Comparison of ENCODE assay signal across 24 mouse cellular contexts in the genomic region with DNA sequence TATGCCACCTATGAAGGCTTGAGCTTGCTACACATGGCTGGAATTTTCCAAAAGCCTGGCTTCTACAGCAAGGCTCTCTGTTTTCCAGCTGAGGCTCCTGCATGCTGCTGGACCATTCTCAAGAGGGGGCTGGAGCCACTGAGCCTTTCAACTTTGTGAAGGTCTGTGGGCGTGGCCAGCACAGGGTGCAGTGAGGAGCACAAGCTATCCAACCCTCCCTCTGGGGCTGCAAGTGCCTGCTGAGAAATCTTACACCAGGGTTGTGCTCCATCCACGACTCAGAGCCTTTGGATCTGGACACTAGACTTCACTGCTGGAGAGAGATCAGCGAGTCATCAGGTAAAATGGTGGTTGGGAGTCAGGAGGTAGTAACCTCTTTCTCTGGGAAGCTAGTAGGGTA. TPM values are rescaled to one million over a fixed set of nuclear protein-coding genes. Genes with fewer than 3 reads are reported as not detected.
DNase-seq lines count a peak whose midpoint lies in the region; ATAC-seq lines count a peak whose summit lies in the region.
"Had no signal": no experiment of that assay in that cellular context is flagged by ENCODE, and none has a peak within 500 bp of the region (broad histone marks: within the 10 kb centered on the region; RNA-seq: fewer than 3 reads in every experiment).

A gene (plus strand): TSS at position 218 of the 400 bp plus-strand sequence.

- H3K27me3 ChIP-seq in kidney, embryonic 15.5 days, result no peaks in the 10 kb centered on the region
- H3K27me3 ChIP-seq: hindbrain, embryonic 15.5 days; intestine, embryonic 15.5 days had no signal

- 33% methylated on average over 3 of the region's 3 CpGs for WGBS in kidney, embryonic 15.5 days

- H3K9ac ChIP-seq in kidney, embryonic 15.5 days, result no peak within 1 kb of the TSS
- H3K9ac ChIP-seq: hindbrain, embryonic 15.5 days; intestine, embryonic 15.5 days; liver, embryonic 14.5 days had no signal

- H3K27ac ChIP-seq in kidney, embryonic 15.5 days, result no peak within 1 kb of the TSS
- H3K27ac ChIP-seq: hindbrain, embryonic 15.5 days; intestine, embryonic 15.5 days; layer of hippocampus, adult 2 months; liver, embryonic 14.5 days had no signal

- ATAC-seq in kidney, embryonic 15.5 days (replicated peaks; ENCODE audit: low FRiP score), result peak; percentile 67
- no peak for ATAC-seq in cerebellum, adult (ENCODE audit: insufficient number of reproducible peaks, low FRiP score, low TSS enrichment)
- ATAC-seq: intestine, embryonic 15.5 days; lung, postnatal 0 days had no signal

- H3K4me2 ChIP-seq in kidney, embryonic 15.5 days, result no peak within 1 kb of the TSS
- H3K4me2 ChIP-seq: hindbrain, embryonic 15.5 days; intestine, embryonic 15.5 days had no signal

- no peak within 1 kb of the TSS for H3K4me3 ChIP-seq in kidney, embryonic 15.5 days (replicated peaks)
- H3K4me3 ChIP-seq: hindbrain, embryonic 15.5 days; intestine, embryonic 15.5 days; layer of hippocampus, adult 2 months had no signal

- H3K4me1 ChIP-seq in kidney, embryonic 15.5 days, result no peaks in the 10 kb centered on the region
- H3K4me1 ChIP-seq: hindbrain, embryonic 15.5 days; intestine, embryonic 15.5 days had no signal

- no peaks in the 10 kb centered on the region for H3K9me3 ChIP-seq in kidney, embryonic 15.5 days (replicated peaks)
- H3K9me3 ChIP-seq: hindbrain, embryonic 15.5 days; intestine, embryonic 15.5 days had no signal

- DNase-seq in kidney, postnatal 25 days, result no peak
- peak; percentile 2 for DNase-seq in 3T3-L1 (ENCODE audit: low read depth, low spot score)
- peak; percentile 5 for DNase-seq in ES-CJ7 (ENCODE audit: low read depth, low spot score)
- DNase-seq in adrenal gland, postnatal 25 days, result peak; percentile 26
- no peak for DNase-seq in heart, postnatal 4 days
- DNase-seq: cerebellum, adult 9-10 months; gastrocnemius, postnatal 10 days; heart, adult 11 months; heart, postnatal 36 days; kidney, adult 9 months; thymus, postnatal 14 days had no signal

- H3K36me3 ChIP-seq in kidney, embryonic 15.5 days, result no peaks in the 10 kb centered on the region
- H3K36me3 ChIP-seq: hindbrain, embryonic 15.5 days; intestine, embryonic 15.5 days had no signal

RNA-seq across cellular contexts. Expression of the gene that starts here (rescaled TPM):
- polyA plus RNA-seq in kidney, embryonic 15.5 days (2015; fragmentation: Nextera tagmentation; extraction: Ambion mirVana), result 0.05 TPM in 1 of 2 replicates, not detected in the other
- total RNA-seq in adrenal gland, postnatal 25 days (2021), result 9.6 and 11.8 TPM in 2 replicates
- not detected for total RNA-seq in heart, postnatal 4 days (2021)
- total RNA-seq: common myeloid progenitor, adult 5-6 weeks; ES-E14; gastrocnemius, postnatal 10 days; heart, postnatal 36 days; megakaryocyte progenitor cell, adult 5-6 weeks; neutrophil, adult 5-6 weeks had no signal
- polyA plus RNA-seq: heart, embryonic 14.5 days; intestine, embryonic 15.5 days; limb, embryonic 14.5 days; liver, embryonic 14.5 days; lung, postnatal 0 days had no signal

Comparison
In these comparisons a context has a peak if more than half of its experiments do, and no peak if none do; other contexts are left out.
1. RNA of the gene that starts here (total RNA-seq): 9.6 to 11.8 TPM in adrenal gland, postnatal 25 days; not detected in heart, postnatal 4 days; every median in the first group is over 10 times any median in the second.
2. Peak in ATAC-seq in kidney, embryonic 15.5 days; RNA of the gene not detected or under 1 TPM.
3. DNase-seq: peak in 3T3-L1 (single experiment), ES-CJ7 (single experiment) and adrenal gland, postnatal 25 days (single experiment); none in kidney, postnatal 25 days (0 of 2) and heart, postnatal 4 days (single experiment).